In the genomic region with DNA sequence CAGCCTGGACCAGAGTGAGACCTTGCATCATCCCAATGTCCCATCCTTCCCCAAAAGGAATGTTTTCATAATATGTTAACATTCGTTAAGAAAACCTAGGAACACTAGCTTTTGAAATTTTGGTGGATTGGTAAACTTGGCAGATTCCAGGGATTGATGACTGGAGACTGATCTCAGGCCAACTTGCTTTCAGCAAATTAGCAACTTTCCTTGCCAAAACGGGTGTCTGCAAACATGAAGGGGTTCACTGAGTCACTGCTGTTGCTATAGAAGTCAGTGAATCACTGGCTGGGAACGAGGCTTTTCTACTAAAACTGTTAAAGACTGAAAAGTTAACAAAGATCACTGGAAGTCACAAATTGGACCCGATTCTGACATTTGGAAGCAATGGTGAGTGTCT, we compare ENCODE assay signal across 13 mouse cellular contexts. TPM values are rescaled to one million over a fixed set of nuclear protein-coding genes. Genes with fewer than 3 reads are reported as not detected.
DNase-seq lines count a peak whose midpoint lies in the region; TF ChIP-seq lines count a peak whose summit lies in the region.
"Had no signal": no experiment of that assay in that cellular context is flagged by ENCODE, and none has a peak within 500 bp of the region (broad histone marks: within the 10 kb centered on the region; RNA-seq: fewer than 3 reads in every experiment).

No protein-coding gene starts in this region.

- TF ChIP-seq CTCF in layer of hippocampus, adult 2 months (conservative IDR thresholded peaks at IDR 0.05): no peak

- no peak overlapping the region for H3K4me3 ChIP-seq in layer of hippocampus, adult 2 months
- no peak overlapping the region for H3K4me3 ChIP-seq in myocyte
- H3K4me3 ChIP-seq: left cerebral cortex, adult 2 months had no signal

- no peak for TF ChIP-seq POLR2A in myocyte (IDR thresholded peaks at IDR 0.05; ENCODE audit: insufficient read length, low read depth)

- no peak overlapping the region for H3ac ChIP-seq in myocyte (ENCODE audit: control insufficient read depth, insufficient read length)

- peak; percentile 63 for DNase-seq in adrenal gland, adult 2 months
- no peak for DNase-seq in adrenal gland, postnatal 4 days (ENCODE audit: low spot score in 2 of 2)
- DNase-seq in layer of hippocampus, adult 2 months (ENCODE audit: low spot score in 2 of 2): peak; percentile 39 to 61
- DNase-seq in layer of hippocampus, adult 9-10 months (ENCODE audit: low spot score): no peak
- DNase-seq in right cerebral cortex, postnatal 10 days (ENCODE audit: low spot score in 2 of 2): peak; percentile 26 to 43
- DNase-seq in right cerebral cortex, postnatal 25 days: no peak
- DNase-seq in spleen, postnatal 10 days (ENCODE audit: low spot score in 2 of 2): no peak
- DNase-seq: cerebellum, adult 8-10 months had no signal

- no peaks in the 10 kb centered on the region for H3K79me2 ChIP-seq in myocyte (ENCODE audit: control insufficient read depth, insufficient read depth)

- peak overlapping the region; percentile 74 for H3K4me2 ChIP-seq in myocyte (ENCODE audit: low read depth)

- H3K27ac ChIP-seq in layer of hippocampus, adult 2 months: peak overlapping the region; percentile 61
- H3K27ac ChIP-seq: left cerebral cortex, adult 2 months; limb, embryonic 13.5 days had no signal

- no peaks in the 10 kb centered on the region for H3K36me3 ChIP-seq in myocyte (ENCODE audit: control insufficient read depth, insufficient read depth)
- H3K36me3 ChIP-seq: hindbrain, embryonic 10.5 days; limb, embryonic 13.5 days had no signal

- no peaks in the 10 kb centered on the region for H3K27me3 ChIP-seq in myocyte (ENCODE audit: control insufficient read depth, insufficient read depth, insufficient read length)

TF ChIP-seq in myocyte, 11 proteins besides CTCF, POLR2A, EP300 and RAD21:
- TF ChIP-seq TCF12 (IDR thresholded peaks at IDR 0.05; ENCODE audit: insufficient read depth, poor library complexity, severe bottlenecking) (no peak), CEBPB (IDR thresholded peaks at IDR 0.05; ENCODE audit: insufficient read depth, poor library complexity, severe bottlenecking) (0 out of 2 replicates have a peak, but pooled peaks have one; percentile 28)

RNA-seq across cellular contexts. Expression of gene Ankmy1, which starts 0.9 kb away (rescaled TPM):
- 1 to 10 TPM in 1 of 2 experiments, under 1 TPM in 1; 0.69 to 1.0 TPM for total RNA-seq in adrenal gland, adult 2 months (2021)
- 0.18 and 0.26 TPM in 2 replicates for polyA plus RNA-seq in adrenal gland, adult 2 months (2012; rRNA removed)
- total RNA-seq in adrenal gland, postnatal 4 days (2021): 1 to 10 TPM; 1.2 TPM
- total RNA-seq in layer of hippocampus, adult 2 months (2021): under 1 TPM; 0.17 to 0.26 TPM
- polyA plus RNA-seq in myocyte (2012; fragmentation: generic; extraction: Trizol): 2.4 TPM
- polyA plus RNA-seq: liver, embryonic 16.5 days had no signal

RNA-seq across cellular contexts. Expression of gene Dusp28, which starts 3.2 kb away (rescaled TPM):
- 10 to 100 TPM; 12.5 to 17.2 TPM for total RNA-seq in adrenal gland, adult 2 months (2021)
- 97.2 and 107 TPM in 2 replicates for polyA plus RNA-seq in adrenal gland, adult 2 months (2012; rRNA removed)
- total RNA-seq in adrenal gland, postnatal 4 days (2021): 10 to 100 TPM; 11.6 to 13.2 TPM
- total RNA-seq in layer of hippocampus, adult 2 months (2021): 10 to 100 TPM; 14.6 to 15.7 TPM
- polyA plus RNA-seq in myocyte (2012; fragmentation: generic; extraction: Trizol): 40.9 TPM

RNA-seq across cellular contexts. Expression of gene Rnpepl1, which starts 7.0 kb away (rescaled TPM):
- total RNA-seq in adrenal gland, adult 2 months (2021): 10 to 100 TPM; 71.2 to 90.8 TPM
- polyA plus RNA-seq in adrenal gland, adult 2 months (2012; rRNA removed): 524 and 593 TPM in 2 replicates
- 10 to 100 TPM; 74.3 to 74.6 TPM for total RNA-seq in adrenal gland, postnatal 4 days (2021)
- 10 to 100 TPM; 36.1 to 40.2 TPM for total RNA-seq in layer of hippocampus, adult 2 months (2021)
- 48.6 TPM for polyA plus RNA-seq in myocyte (2012; fragmentation: generic; extraction: Trizol)

RNA-seq across cellular contexts. Expression of gene Capn10, which starts 30.5 kb away (rescaled TPM):
- 10 to 100 TPM; 16.1 to 18.3 TPM for total RNA-seq in adrenal gland, adult 2 months (2021)
- polyA plus RNA-seq in adrenal gland, adult 2 months (2012; rRNA removed): 45.9 and 50.7 TPM in 2 replicates
- total RNA-seq in adrenal gland, postnatal 4 days (2021): 10 to 100 TPM; 32.5 to 34.7 TPM
- 10 to 100 TPM; 46.4 to 47.1 TPM for total RNA-seq in layer of hippocampus, adult 2 months (2021)
- polyA plus RNA-seq in myocyte (2012; fragmentation: generic; extraction: Trizol): 23.6 TPM

RNA-seq across cellular contexts. Expression of gene Gpr35, which starts 47.0 kb away (rescaled TPM):
- total RNA-seq in adrenal gland, adult 2 months (2021): 1 to 10 TPM in 1 of 2 experiments, under 1 TPM in 1; 0.76 to 2.2 TPM
- polyA plus RNA-seq in adrenal gland, adult 2 months (2012; rRNA removed): 1.2 and 2.1 TPM in 2 replicates
- under 1 TPM; 0.62 to 0.76 TPM for total RNA-seq in adrenal gland, postnatal 4 days (2021)
- total RNA-seq in layer of hippocampus, adult 2 months (2021): under 1 TPM; 0.12 to 0.33 TPM
- 1.0 TPM for polyA plus RNA-seq in myocyte (2012; fragmentation: generic; extraction: Trizol)

Comparison
In these comparisons a context has a peak if more than half of its experiments do, and no peak if none do; other contexts are left out.
1. DNase-seq: peak in adrenal gland, adult 2 months (single experiment), layer of hippocampus, adult 2 months (2 of 2) and right cerebral cortex, postnatal 10 days (2 of 2); none in adrenal gland, postnatal 4 days (0 of 2), layer of hippocampus, adult 9-10 months (single experiment), right cerebral cortex, postnatal 25 days (single experiment) and spleen, postnatal 10 days (0 of 2).